Mouse (Mus musculus): ENCODE results near the gene Lcat. TPM values are rescaled to one million over a fixed set of nuclear protein-coding genes. Genes with fewer than 3 reads are reported as not detected.

The Lcat gene
- polyA plus RNA-seq, 1 experiment, result 0.72 TPM

DNA sequence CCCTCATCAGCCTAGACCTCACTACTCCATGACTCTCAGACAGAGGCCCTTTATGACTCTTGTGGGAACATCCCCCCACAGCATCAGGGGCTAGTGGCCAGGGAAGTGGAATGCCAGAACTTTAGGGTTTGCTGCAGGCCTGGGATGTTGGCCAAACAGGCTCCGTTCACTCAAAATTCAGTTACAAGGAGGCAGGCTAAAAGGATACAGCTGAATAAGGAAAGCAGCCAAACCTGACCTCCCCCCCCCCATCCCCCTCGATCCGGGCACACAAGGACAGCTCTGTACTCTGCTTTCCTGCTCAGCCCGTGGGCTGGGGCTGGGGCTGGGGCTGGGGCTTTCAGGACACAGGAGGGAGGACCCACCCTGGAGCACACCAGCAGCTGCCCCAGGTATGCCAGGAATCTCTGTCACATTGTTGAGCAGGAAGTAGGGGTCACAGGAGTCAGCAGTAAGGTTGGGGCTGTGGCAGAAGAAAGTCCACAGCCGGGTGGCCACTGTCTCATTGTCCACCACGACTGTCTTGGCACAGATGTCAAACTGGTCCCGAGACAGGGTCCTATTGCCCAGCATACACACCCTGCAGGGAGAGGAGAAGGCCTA is 8.0 kb upstream of the Lcat start:
- Histone ChIP-seq H3K27ac (ENCODE audit: insufficient read depth, low read depth, low read length) (peak overlapping the region; percentile 49), H3K4me1 (ENCODE audit: control insufficient read depth, insufficient read depth, insufficient read length, low read length) (0 out of 2 replicates have a peak, but pooled peaks cover 2% of the 10 kb centered on the region), H3K36me3 (ENCODE audit: control insufficient read depth, insufficient read depth, low read length) (peaks cover 2% of the 10 kb centered on the region), H3K27me3 (ENCODE audit: control insufficient read depth, insufficient read depth, low read length) (no peaks in the 10 kb centered on the region), H3K4me3 (ENCODE audit: low read depth, low read length) (no peak overlapping the region)
- 25% methylated on average over 7 of the region's 7 CpGs for WGBS
- TF ChIP-seq POLR2A (IDR thresholded peaks at IDR 0.05; ENCODE audit: low read depth, low read length) (no peak), CTCF (IDR thresholded peaks at IDR 0.05; ENCODE audit: extremely low read depth, insufficient read length, insufficient replicate concordance, low read depth, low read length) (no peak)

GRCm38 (mm10) chr8:105949350-105949749 is 6.2 kb upstream of the Lcat start:
- H3K27ac ChIP-seq (ENCODE audit: insufficient read depth, low read depth, low read length), result no peak overlapping the region
- 40% methylated on average over 10 of the region's 10 CpGs for WGBS
- no peaks in the 10 kb centered on the region for H3K27me3 ChIP-seq (ENCODE audit: control insufficient read depth, insufficient read depth, low read length)
- no peak overlapping the region for H3K4me3 ChIP-seq (ENCODE audit: low read depth, low read length)
- 0 out of 2 replicates have a peak, but pooled peaks cover 2% of the 10 kb centered on the region for H3K4me1 ChIP-seq (ENCODE audit: control insufficient read depth, insufficient read depth, insufficient read length, low read length)
- peaks cover 2% of the 10 kb centered on the region for H3K36me3 ChIP-seq (ENCODE audit: control insufficient read depth, insufficient read depth, low read length)
- TF ChIP-seq CTCF (IDR thresholded peaks at IDR 0.05; ENCODE audit: extremely low read depth, insufficient read length, insufficient replicate concordance, low read depth, low read length) (no peak), POLR2A (IDR thresholded peaks at IDR 0.05; ENCODE audit: low read depth, low read length) (no peak)

- WGBS, result 83% methylated on average over 5 of the region's 5 CpGs
- H3K4me3 ChIP-seq (ENCODE audit: low read depth, low read length), result no peak overlapping the region
- TF ChIP-seq POLR2A (IDR thresholded peaks at IDR 0.05; ENCODE audit: low read depth, low read length) (no peak), CTCF (IDR thresholded peaks at IDR 0.05; ENCODE audit: extremely low read depth, insufficient read length, insufficient replicate concordance, low read depth, low read length) (no peak)
Measured at GRCm38 (mm10) chr8:105942542-105942941, 640 bp downstream of the Lcat start.

DNA sequence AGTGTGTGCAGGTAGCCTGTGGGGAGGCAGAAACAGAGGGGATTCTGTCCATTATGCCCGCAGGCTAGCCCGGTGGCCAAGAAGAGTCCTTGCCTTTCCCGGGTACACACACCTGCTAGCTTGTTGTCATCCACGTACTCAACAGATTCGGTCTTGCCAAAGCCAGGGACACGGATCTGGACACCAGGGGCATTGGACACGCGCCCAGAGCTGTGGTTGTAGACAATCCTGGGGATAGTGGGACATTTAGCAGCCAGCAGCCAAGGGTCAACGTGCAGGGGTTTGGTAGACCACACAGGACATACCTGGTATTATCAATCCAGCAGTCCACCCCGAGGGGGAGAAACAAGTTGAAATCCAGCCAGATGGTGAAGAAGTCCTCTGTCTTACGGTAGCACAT is 1.2 kb downstream of the Lcat start:
- 84% methylated on average over 11 of the region's 11 CpGs for WGBS
- no peak overlapping the region for H3K4me3 ChIP-seq (ENCODE audit: low read depth, low read length)

More at GRCm38 (mm10) chr8:105942542-105942941, 640 bp downstream of the Lcat start:
- no peaks in the 10 kb centered on the region for H3K27me3 ChIP-seq (ENCODE audit: control insufficient read depth, insufficient read depth, low read length)
- H3K4me1 ChIP-seq (ENCODE audit: control insufficient read depth, insufficient read depth, insufficient read length, low read length), result peaks cover 3% of the 10 kb centered on the region; the same call in 1 of the 2 replicates
- no peaks in the 10 kb centered on the region for H3K36me3 ChIP-seq (ENCODE audit: control insufficient read depth, insufficient read depth, low read length)
- no peak overlapping the region for H3K27ac ChIP-seq (ENCODE audit: insufficient read depth, low read depth, low read length)

GRCm38 (mm10) chr8:105938306-105938669 is 4.9 kb downstream of the Lcat start, which contains the start of gene Psmb10:
Psmb10 (minus strand) TSS chr8:105938444.
- Histone ChIP-seq H3K4me1 (ENCODE audit: control insufficient read depth, insufficient read depth, insufficient read length, low read length) (peaks cover 11% of the 10 kb centered on the region), H3K4me3 (ENCODE audit: low read depth, low read length) (peak within 1 kb of the TSS; percentile 95), H3K27me3 (ENCODE audit: control insufficient read depth, insufficient read depth, low read length) (no peaks in the 10 kb centered on the region), H3K27ac (ENCODE audit: insufficient read depth, low read depth, low read length) (peak within 1 kb of the TSS; percentile 92), H3K36me3 (ENCODE audit: control insufficient read depth, insufficient read depth, low read length) (peaks cover 24% of the 10 kb centered on the region)
- 1% methylated on average over 4 of the region's 4 CpGs for WGBS
- TF ChIP-seq CTCF (IDR thresholded peaks at IDR 0.05; ENCODE audit: extremely low read depth, insufficient read length, insufficient replicate concordance, low read depth, low read length), result no peak
- TF ChIP-seq POLR2A (IDR thresholded peaks at IDR 0.05; ENCODE audit: low read depth, low read length), result no peak

More for the DNA sequence above, 1.2 kb downstream of the Lcat start:
- Histone ChIP-seq H3K4me1 (ENCODE audit: control insufficient read depth, insufficient read depth, insufficient read length, low read length) (peaks cover 3% of the 10 kb centered on the region; the same call in 1 of the 2 replicates), H3K27ac (ENCODE audit: insufficient read depth, low read depth, low read length) (no peak overlapping the region), H3K36me3 (ENCODE audit: control insufficient read depth, insufficient read depth, low read length) (no peaks in the 10 kb centered on the region), H3K27me3 (ENCODE audit: control insufficient read depth, insufficient read depth, low read length) (no peaks in the 10 kb centered on the region)
- TF ChIP-seq CTCF (IDR thresholded peaks at IDR 0.05; ENCODE audit: extremely low read depth, insufficient read length, insufficient replicate concordance, low read depth, low read length), result no peak
- TF ChIP-seq POLR2A (IDR thresholded peaks at IDR 0.05; ENCODE audit: low read depth, low read length), result no peak

DNA sequence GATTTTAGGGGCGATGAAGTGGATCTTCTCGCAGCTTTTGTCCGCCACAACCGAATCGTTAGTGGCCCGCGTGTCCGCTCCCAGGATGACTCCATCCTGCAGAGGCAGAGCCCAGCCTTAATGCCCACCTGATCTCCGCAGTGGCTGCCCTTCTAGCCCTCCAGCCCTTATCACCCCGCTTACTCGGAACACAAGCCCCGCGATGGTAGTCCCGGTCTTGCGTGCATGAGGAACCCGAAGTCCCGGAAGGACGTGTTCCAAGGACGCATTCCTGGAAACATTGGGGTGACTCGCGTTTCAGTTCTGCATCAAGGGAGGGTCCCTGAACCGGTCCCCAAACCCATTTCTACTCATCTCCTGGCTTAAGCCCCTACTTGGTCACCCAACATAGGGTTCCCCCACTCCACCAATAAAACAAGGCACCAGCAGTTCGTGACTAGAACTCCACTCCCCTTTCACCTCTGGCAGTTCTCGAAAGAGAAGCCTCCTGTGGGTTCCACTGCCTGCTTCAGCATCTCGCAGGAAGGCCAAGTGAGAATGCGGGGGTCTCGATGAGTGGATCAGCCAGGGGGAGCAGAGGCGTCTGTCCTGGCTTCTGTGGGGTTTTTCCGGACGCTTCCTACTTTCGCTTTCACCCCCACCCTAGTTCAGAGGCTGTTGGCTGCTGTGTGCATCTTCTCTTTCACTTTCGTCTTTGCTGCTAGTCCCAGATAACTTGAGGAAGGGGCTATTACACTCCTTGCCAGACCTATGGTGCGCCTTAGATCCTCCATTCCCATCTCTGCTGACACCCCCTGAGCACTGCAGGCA is 5.5 kb downstream of the Lcat start:
- peak; percentile 26; the same call in 1 of the 2 replicates for TF ChIP-seq CTCF (IDR thresholded peaks at IDR 0.05; ENCODE audit: extremely low read depth, insufficient read length, insufficient replicate concordance, low read depth, low read length)
- TF ChIP-seq POLR2A (IDR thresholded peaks at IDR 0.05; ENCODE audit: low read depth, low read length), result peak; percentile 81; the same call in 1 of the 2 replicates
- Histone ChIP-seq H3K36me3 (ENCODE audit: control insufficient read depth, insufficient read depth, low read length) (peaks cover 24% of the 10 kb centered on the region), H3K27me3 (ENCODE audit: control insufficient read depth, insufficient read depth, low read length) (no peaks in the 10 kb centered on the region), H3K4me1 (ENCODE audit: control insufficient read depth, insufficient read depth, insufficient read length, low read length) (peaks cover 11% of the 10 kb centered on the region), H3K27ac (ENCODE audit: insufficient read depth, low read depth, low read length) (peak overlapping the region; percentile 92), H3K4me3 (ENCODE audit: low read depth, low read length) (peak overlapping the region; percentile 95)
- WGBS, result under 1% methylated on average over 33 of the region's 33 CpGs
